Comparison of ENCODE assay signal across 8 mouse cellular contexts in genomic region chr6:90534701-90535475, GRCm38 (mm10). TPM values are rescaled to one million over a fixed set of nuclear protein-coding genes. Genes with fewer than 3 reads are reported as not detected.
A peak's percentile ranks its signal among the peaks of the same experiment; 100 is the strongest.
DNase-seq lines count a peak whose midpoint lies in the region; ATAC-seq and TF ChIP-seq lines count a peak whose summit lies in the region.

No protein-coding gene starts in this region.

- H3K27me3 ChIP-seq in forebrain, embryonic 16.5 days (replicated peaks; ENCODE audit: control insufficient read depth, insufficient read depth, low read length) = no peaks in the 10 kb centered on the region
- H3K27me3 ChIP-seq in thymus, adult 2 months (ENCODE audit: control insufficient read depth, insufficient read depth, low read length) = no peaks in the 10 kb centered on the region

- no peak for TF ChIP-seq POLR2A in olfactory bulb, adult 2 months (IDR thresholded peaks at IDR 0.05; ENCODE audit: insufficient read depth, low read depth, low read length)
- no peak for TF ChIP-seq POLR2A in thymus, adult 2 months (IDR thresholded peaks at IDR 0.05; ENCODE audit: control insufficient read depth, extremely low read depth, insufficient read depth, low read length, poor library complexity)

- no peaks in the 10 kb centered on the region for H3K9me3 ChIP-seq in forebrain, embryonic 16.5 days (ENCODE audit: control insufficient read depth, low read length)

- H3K27ac ChIP-seq in forebrain, embryonic 16.5 days (ENCODE audit: low read length) = peak overlapping the region; percentile 53; the same call in 1 of the 2 replicates
- H3K27ac ChIP-seq in olfactory bulb, adult 2 months (ENCODE audit: insufficient read depth, low read depth, low read length) = peak overlapping the region; percentile 1; the same call in 1 of the 2 replicates
- no peak overlapping the region for H3K27ac ChIP-seq in thymus, adult 2 months (ENCODE audit: control insufficient read depth, insufficient read depth, low read length)

- H3K36me3 ChIP-seq in forebrain, embryonic 16.5 days (ENCODE audit: control insufficient read depth, insufficient read depth) = no peaks in the 10 kb centered on the region
- H3K36me3 ChIP-seq in thymus, adult 2 months (ENCODE audit: control insufficient read depth, insufficient read depth, low read length) = no peaks in the 10 kb centered on the region

- peak; percentile 89 for ATAC-seq in forebrain, embryonic 16.5 days

- H3K9ac ChIP-seq in forebrain, embryonic 16.5 days (replicated peaks; ENCODE audit: low read depth, low read length) = no peak overlapping the region

- peak; percentile 37 for DNase-seq in gastrocnemius, postnatal 10 days
- no peak for DNase-seq in gastrocnemius, adult 8-10 months (ENCODE audit: low spot score in 2 of 2)
- peak; percentile 79 to 92 for DNase-seq in layer of hippocampus, postnatal 14 days (ENCODE audit: low spot score in 2 of 2)
- DNase-seq in thymus, adult 2 months = no peak
- no peak for DNase-seq in thymus, postnatal 10 days (ENCODE audit: low spot score in 2 of 2)
- no peak for DNase-seq in testis, postnatal 10 days (ENCODE audit: low spot score)

- no peak overlapping the region for H3K4me2 ChIP-seq in forebrain, embryonic 16.5 days (ENCODE audit: low read length)

- no peak overlapping the region for H3K4me3 ChIP-seq in forebrain, embryonic 16.5 days (replicated peaks; ENCODE audit: low read length)
- H3K4me3 ChIP-seq in olfactory bulb, adult 2 months (ENCODE audit: insufficient read depth, low read depth, low read length) = no peak overlapping the region
- H3K4me3 ChIP-seq in thymus, adult 2 months (ENCODE audit: control insufficient read depth, insufficient read depth, low read length) = no peak overlapping the region

- 33% methylated on average over 8 of the region's 8 CpGs for WGBS in forebrain, embryonic 16.5 days
- 59% methylated on average over 8 of the region's 8 CpGs for WGBS in olfactory bulb, adult 2 months
- 86% methylated on average over 8 of the region's 8 CpGs for WGBS in thymus, adult 2 months

- TF ChIP-seq CTCF in olfactory bulb, adult 2 months (IDR thresholded peaks at IDR 0.05; ENCODE audit: insufficient read depth, low read depth, low read length) = no peak
- TF ChIP-seq CTCF in thymus, adult 2 months (IDR thresholded peaks at IDR 0.05; ENCODE audit: borderline replicate concordance, control insufficient read depth, extremely low read depth, insufficient read depth, low read length, poor library complexity) = no peak

- H3K4me1 ChIP-seq in forebrain, embryonic 16.5 days (replicated peaks; ENCODE audit: control insufficient read depth, insufficient read depth, low read length) = peaks cover 5% of the 10 kb centered on the region
- H3K4me1 ChIP-seq in olfactory bulb, adult 2 months (ENCODE audit: control insufficient read depth, insufficient read depth, low read length) = peaks cover 4% of the 10 kb centered on the region
- H3K4me1 ChIP-seq in thymus, adult 2 months (replicated peaks; ENCODE audit: control insufficient read depth, insufficient read depth, low read length) = no peaks in the 10 kb centered on the region

RNA-seq across cellular contexts. Expression of gene Aldh1l1, which starts 48.7 kb away (rescaled TPM):
- total RNA-seq in gastrocnemius, postnatal 10 days (2021) = 1 to 10 TPM; 3.3 to 3.7 TPM
- total RNA-seq in gastrocnemius, adult 8-10 months (2022) = 1 to 10 TPM; 2.4 to 5.5 (median 4.0) TPM
- 33.3 and 38.0 TPM in 2 replicates for polyA plus RNA-seq in forebrain, embryonic 16.5 days (2015; fragmentation: Nextera tagmentation; extraction: Ambion mirVana)
- total RNA-seq in layer of hippocampus, postnatal 14 days (2021) = 10 to 100 TPM; 42.9 to 45.0 TPM
- not detected in 2 replicates for polyA plus RNA-seq in olfactory bulb, adult 2 months (2012; ENCODE audit: insufficient read depth, insufficient read length, low replicate concordance, missing spikeins)
- polyA plus RNA-seq in thymus, adult 2 months (2012; rRNA removed) = 14.0 and 14.8 TPM in 2 replicates

Comparison
In these comparisons a context has a peak if more than half of its experiments do, and no peak if none do; other contexts are left out.
1. DNase-seq: peak in gastrocnemius, postnatal 10 days (single experiment) and layer of hippocampus, postnatal 14 days (2 of 2); none in gastrocnemius, adult 8-10 months (0 of 2), thymus, adult 2 months (single experiment), thymus, postnatal 10 days (0 of 2) and testis, postnatal 10 days (single experiment).
2. RNA of gene Aldh1l1, which starts 48.7 kb away (total RNA-seq): 42.9 to 45.0 TPM in layer of hippocampus, postnatal 14 days; 2.4 to 5.5 TPM in gastrocnemius, adult 8-10 months and 3.3 to 3.7 TPM in gastrocnemius, postnatal 10 days; every median in the first group is over 4 times any median in the second.